Mouse (Mus musculus) inflammation-experienced regulatory T-cells, adult 6 months (primary cell): ENCODE data around the gene Smarcd2. TPM values are rescaled to one million over a fixed set of nuclear protein-coding genes. Genes with fewer than 3 reads are reported as not detected.
"Not testable (repeated sequence)": the region's sequence is repeated elsewhere in the genome, so short reads cannot be mapped to it uniquely, and the experiment has no call there.

ENCODE experiments used
- ATAC-seq: one replicate; pipeline ENCODE4 v1.8.0; 2017
- polyA plus RNA-seq, 3 experiments: library from polyadenylated mRNA; unstranded; fragments of 100-300 nt; shearing (Covaris generic); gene quantifications; one replicate each; pipeline ENCODE4 v1.2.1; 2017

Gene Smarcd2
- polyA plus RNA-seq, 3 experiments from 2014 or later, result 16.2 to 24.9 (median 23.1) TPM

DNA sequence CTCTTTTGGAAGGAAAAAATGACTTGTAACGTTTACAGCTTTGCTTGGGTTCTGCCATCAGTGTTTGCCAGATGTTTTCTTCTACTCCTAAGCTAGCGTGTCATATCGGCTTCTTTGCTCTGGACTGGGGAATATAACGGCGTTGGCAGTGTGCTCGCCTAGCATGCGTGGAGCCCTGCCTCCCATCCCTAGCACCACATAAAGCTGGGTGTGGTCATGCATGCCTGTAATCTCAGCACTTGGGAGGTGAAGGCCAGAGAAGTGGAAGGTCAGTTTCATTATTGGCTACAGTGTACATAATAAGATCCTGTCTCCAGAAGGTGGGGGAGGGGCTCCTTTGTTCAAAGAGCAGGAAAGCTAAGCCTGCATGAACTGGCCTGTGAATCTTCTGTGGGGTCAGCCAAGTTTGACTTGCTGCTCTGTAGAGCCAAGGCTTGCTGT, 2.2 kb upstream of the Smarcd2 start:
- no peak for ATAC-seq

DNA sequence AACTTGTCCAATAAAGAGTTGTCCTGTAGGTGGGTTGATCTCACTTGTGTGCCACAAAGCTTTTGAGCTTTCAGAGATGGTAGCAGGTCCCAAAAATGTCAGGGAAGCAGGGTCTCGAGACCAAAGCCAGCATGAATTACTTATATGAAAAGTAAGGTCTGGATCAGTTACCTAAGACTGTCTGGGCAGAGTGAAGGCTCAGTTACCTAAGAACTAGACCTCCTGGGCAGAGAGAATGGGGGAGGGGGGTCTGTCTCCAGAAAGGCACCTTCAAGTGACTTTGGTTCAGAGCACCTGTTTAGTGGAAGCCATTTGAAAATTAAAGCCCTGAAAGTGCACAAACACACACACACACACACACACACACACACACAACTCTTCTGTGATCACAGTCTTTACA, 1.6 kb upstream of the Smarcd2 start:
- no peak for ATAC-seq

DNA sequence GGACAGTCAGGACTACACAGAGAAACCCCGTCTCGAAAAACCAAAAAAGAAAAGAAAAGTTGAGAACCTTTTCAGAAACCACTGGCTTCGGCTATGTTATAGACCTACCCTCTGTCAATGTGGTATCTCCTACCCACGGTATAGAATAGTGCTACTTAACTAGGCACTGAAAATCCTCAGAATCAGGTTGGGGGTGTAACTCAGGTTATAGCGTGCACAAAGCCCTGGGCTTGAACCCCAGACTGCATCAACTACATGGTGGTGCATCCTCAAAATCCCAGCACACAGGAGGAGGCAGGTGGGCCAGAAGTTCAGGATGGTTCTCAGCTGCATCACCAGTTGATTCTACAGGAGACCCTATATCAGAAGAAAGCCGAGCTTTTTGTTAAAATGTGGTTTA, 1.0 kb upstream of the Smarcd2 start:
- no peak for ATAC-seq

DNA sequence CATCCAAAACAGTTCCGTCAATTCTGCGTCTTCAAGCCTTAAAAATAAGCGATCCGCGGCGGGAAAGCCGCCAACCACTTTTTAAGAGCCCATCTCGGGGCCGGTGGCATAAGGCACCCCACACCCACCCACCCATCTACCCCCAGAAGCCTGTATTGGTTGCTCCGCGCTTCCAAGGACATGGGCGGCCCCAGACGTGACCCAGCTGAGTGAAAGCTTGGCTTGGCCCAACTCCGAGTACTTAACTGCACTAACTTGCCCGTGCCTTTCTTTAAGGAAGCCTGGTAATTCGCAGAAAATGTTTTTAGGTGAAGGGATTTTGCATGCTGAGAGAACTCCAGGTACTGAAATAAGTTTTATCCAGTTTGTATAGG, 526 bp upstream of the Smarcd2 start:
- ATAC-seq, result no peak

DNA sequence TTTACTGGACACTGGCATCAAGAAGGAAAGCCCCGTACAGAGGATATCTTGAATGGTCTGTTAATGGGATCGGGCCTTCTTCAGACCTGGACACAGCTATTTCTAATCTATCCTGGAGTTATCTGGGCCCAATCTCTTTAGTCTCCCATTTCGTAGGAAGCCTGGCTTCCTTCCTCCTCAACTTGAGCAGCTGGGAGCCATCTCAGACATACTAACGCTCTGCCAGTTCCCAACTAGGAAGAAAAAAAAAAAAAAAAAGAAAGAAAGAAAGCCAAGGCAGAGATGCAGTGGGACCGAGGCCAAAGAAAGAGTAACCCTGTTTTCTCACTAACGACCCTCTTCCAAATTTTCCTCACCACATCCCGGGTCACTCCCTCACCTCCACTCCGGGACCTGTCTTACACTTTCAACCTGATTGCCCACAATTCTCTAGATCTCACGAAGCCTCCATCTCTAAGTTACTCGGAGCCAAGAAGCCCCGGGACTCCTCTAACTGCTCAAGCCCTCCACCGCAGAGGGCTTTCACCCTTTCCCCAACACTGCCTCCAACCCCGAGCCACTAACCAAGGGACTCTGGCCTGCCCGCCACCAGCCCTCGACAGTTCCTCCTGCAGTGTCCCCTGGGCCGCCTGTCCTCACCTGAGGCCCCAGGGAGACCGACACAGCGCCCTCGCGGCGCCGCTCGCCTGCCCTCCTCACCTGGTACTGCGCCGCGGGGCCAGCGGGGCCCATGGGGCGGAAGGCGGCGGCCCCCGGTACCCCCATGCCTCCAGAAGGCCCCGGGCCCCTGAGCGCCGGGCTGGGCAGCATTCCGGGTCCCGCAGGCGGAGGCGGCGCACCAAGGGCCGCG, 753 bp downstream of the Smarcd2 start:
- ATAC-seq, result no peak

DNA sequence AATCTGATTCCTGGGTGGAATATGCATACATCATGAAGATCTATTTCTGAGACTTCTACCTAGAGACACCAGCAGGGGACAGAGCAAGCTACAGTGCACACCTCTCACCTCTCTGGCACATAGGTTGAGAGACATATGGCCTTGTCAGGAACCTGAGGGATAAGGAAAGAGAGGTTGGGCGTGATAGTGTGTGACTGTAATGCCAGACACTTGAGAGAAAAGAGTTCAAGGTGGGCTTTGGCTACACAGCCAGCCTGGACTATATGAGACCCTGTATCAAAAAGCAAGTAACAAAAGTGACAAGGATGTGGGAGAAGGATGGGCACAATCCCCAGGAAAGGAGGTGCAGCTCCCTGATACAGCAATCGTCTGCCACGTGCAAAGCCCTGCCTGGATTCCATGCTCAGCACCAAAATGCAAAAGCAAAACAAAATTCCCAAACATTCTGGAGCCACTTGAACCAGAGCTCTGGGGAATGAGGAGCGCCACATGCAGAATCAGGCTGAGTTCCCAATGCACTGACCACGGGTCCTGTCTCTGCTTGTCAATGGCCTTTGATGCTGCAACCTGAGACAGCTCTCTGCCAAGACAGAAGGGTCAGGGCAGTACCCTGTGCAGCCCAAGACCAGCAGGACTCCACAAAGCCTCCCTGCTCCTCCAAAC, 1.5 kb downstream of the Smarcd2 start:
- no peak for ATAC-seq

DNA sequence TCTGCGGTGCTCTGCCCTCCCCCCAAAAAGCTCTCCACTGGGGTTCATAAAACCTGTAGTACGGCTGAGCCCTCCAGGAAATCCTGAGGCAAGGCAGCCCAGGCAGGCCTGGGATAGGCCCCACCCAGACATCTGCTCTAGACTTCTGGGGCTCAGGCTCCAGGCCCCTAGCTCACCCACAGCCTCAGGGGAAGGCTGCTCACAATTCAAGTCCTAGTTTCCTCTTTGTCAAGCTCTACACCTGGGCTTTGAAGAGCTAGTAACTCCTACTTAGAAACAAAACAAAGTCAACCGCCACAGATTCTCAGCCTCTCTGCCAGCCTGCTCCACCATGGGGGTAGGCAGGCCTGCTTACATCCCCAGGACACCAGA, 3.7 kb downstream of the Smarcd2 start:
- no peak for ATAC-seq

DNA sequence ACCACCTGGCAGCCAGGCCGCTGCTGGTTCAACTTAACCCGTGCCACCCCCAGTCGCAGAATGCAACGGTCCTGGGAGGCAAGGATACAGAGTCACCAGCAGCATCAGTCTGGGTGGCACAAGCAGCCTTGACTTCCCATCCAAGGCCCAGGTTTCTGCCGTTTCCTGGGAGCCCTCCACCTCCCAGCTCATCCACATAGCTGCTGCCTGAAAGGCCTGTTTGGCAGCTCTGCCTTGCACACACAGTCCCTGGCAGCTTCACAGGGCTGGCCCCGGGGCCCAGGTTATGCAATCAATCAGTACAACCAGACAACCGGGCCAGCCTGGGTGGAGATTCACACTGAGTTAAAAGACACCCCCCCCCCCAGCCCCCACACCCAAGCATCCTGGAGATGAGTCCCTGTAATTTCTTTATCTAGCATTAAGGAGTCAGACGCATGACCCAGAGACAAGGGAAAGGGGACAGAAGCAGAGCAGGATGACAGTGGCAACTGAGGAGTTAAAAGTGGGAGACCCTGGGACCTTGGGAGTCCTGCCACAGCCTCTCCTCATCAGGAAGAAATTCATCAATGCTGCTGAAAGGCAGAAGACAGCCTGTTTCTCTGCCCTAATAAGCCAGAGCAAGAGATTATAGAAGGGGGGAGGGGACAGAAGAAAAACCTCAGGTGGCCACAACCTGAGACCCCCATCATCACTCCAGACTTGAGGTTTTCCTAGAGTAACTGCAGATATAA, 4.3 kb downstream of the Smarcd2 start:
- ATAC-seq, result no peak

DNA sequence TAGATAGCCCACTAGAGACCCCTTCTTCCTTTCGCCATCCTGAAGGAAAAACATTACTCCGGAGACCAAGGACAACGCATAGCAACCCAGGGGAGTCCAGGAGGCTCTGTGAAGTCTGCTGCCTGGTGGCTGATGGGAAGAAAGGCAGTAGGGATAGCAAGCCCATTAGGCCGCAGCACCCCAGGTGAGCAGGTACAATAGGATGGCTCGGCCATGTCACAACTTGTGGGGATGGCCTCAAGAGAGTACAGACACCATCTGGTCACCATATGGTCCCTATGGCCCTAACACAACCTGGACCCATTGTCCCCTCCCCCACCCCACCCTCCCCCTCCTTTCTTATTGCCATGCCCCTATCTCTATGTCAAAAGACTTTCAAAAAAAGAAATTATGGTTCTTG, 4.9 kb downstream of the Smarcd2 start:
- ATAC-seq, result no peak

DNA sequence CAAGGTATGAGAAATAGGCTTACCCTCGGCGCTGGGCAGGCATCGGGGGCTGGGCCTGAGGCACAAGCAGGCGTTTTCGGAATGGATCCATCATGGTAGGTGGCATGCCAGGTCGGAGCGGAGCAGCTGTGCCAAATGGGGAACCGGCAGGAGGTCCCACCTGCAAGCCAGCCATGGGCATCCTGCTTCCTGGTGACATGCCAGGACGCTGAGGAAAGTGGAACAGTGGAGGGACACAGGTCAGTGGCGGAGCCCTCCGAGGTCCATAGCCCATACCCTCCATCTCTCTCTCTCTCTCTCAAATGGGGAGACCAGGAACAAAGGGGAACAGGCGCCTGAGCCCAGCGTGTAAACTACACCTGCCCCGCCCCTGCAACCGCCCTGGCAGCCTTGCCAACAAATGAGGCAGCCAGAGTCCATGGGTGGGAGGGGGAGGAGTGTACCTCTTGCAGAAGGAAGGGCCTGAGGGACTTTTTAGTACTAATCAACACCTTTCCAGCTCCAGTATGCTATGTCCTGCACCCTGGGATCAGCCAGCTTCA, 5.4 kb downstream of the Smarcd2 start:
- no peak for ATAC-seq

DNA sequence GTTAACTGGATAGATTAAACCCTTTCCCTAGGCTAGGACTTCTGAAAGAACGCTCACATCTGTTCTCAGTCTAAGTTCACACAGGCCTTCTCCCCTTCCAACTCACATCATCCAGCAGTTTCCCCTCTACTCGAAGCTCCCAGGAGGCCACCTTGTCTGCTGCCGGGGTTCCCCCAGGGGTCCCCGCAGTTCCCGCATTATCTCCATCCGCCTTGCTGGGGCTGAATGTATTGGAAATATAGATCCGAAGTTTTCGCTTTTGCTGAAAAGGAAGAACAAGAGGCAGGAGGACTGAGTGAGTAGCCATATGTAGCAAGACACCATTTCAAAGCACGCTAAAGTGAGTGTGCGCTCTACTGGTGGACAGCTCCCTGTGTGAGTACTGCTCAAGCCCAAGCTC, 6.3 kb downstream of the Smarcd2 start:
- ATAC-seq, result no peak

DNA sequence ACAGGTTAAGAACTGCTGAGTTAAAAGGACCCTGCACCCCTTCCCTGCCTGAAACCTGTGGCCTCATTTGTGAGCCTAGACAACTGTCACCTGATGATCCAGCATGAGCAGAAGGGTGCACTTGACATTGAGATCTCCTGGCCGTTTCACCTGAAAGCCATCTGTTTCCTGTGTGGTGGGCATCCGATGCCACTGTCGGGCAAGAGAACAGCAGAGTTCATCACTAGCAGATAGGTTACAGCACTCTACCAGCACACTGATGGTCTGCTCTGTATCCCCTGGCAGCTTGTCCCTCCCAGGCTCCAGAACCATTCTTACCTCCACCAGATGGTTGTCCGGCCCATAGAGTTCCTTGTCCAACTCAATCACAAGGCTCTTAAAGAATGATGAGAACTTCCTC, 7.2 kb downstream of the Smarcd2 start:
- no peak for ATAC-seq

DNA sequence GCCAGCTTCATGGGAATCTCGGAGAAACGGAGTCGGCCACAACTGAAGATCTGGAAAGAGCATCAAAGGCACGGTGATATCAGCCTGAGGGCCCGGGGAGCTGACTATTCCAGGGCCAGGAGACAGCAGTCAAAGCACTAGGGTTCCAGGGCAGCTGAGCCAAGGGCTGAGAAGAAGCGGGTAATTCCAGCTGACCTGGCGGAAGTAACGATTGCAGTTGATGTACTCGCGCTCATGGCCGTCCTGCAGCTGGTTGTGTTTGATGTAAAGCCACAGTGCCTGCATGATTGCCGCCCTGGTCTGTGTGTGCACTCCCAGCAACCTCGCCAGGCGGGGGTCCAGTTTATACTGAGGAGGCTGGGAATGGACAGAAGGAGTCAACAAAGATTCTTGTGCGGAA, 7.8 kb downstream of the Smarcd2 start:
- ATAC-seq, result no peak

DNA sequence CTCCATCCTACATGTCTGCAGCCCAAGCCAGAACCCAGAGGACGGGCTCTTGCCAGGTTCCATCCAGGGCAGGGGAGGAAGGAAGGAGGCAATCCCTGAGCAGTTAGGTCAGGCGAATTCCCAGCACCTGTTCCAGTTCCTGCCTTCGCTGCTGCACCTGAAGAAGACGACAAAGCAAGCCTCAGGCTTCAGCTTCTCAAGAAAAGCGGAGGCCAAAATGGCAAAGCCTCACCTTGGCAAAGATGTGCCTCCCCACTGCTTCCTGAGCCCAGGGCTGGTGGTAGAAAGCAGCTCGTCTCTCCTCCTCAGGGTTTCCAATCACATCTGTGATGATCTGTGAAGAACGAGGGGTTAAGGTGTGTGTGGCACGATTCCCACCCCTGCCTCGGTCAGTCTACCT, 8.8 kb downstream of the Smarcd2 start:
- ATAC-seq, result no peak

DNA sequence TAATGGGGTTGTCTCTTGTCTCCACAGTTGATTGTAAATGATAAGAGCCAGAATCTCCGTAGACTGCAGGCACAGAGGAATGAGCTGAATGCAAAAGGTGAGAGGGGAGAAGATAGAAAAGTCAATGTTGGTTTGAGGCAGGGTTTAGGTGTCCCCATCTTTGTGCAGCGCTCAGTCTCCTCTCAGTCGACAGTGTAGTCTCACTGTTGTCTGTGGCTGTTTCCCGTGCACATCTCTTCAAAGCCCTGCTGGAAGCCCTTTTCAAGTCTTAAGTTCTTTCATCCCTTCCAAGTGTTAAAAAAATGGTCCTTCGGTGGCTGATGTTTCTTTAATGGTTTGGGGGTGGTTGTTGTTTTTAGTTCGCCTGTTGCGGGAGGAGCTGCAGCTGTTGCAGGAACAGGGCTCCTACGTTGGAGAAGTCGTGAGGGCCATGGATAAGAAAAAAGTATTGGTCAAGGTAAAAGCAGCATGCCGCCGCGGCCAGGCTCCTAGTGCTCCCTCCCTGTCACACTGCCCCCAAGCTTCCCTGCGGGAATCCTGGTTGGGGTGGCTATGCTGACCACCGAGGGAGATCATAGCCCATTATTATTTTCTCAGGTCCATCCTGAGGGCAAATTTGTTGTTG, 11.8 kb downstream of the Smarcd2 start:
- ATAC-seq, result no peak

DNA sequence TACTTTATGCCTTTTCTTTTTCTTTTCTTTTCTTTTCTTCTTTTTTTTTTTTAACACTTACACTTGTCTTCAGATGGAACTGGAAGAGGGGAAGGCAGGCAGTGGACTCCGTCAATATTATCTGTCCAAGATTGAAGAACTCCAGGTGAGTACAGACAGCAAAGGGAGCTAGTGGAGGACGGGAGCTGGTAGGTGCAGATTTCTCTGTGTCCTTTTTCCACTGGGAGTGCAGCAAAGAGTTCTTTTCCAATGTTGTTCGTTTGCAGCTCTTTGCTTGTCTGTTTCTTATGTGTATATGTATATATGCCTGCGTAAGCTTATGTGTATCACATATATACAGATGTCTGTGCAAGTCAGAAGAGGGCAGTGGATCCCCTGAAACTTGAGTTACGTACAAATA, 16.0 kb downstream of the Smarcd2 start:
- no peak for ATAC-seq

DNA sequence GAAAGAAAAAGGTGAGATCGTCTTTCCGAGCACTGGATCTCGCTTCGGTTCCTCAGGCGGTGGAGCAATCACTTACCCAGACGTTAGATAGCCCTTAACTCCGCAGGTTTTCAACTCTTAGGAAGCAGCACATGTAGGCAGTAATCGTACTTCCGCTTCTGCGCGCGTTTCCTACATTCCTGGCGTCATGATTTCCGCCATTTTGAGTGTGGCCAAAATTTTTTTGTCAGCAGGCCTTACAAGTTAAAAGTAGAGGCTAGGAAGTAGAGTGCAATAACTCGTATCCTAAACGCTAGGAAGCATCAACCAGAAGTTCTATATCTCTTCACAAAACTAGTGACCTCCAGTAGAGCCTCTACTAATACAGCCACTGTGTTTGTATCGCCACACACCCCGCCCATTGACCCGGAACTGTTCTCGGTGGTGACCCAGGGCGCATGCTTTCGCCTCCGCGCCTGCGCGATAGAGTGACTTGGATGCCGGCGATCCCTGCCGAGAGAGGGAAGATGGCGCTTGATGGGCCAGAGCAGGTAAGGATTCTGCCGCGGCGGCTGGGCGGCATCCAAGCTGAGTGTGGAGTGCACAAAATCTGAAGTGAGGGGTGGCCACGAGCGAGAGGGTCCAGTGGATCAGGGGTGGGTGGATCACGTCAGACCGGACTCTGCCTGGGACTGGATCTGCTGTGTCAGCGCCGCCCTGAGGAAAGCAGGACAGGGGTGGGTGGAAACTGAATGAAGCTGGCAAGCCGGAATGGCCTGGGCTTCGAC, 16.9 kb downstream of the Smarcd2 start, which contains the start of the genes Ftsj3 and Psmc5:
Gene Ftsj3, minus strand, starts transcription at position 395 of the 767 bp plus-strand sequence.
Gene Psmc5, plus strand, starts transcription at position 470 of the 767 bp plus-strand sequence.
- peak; percentile 88 for ATAC-seq

DNA sequence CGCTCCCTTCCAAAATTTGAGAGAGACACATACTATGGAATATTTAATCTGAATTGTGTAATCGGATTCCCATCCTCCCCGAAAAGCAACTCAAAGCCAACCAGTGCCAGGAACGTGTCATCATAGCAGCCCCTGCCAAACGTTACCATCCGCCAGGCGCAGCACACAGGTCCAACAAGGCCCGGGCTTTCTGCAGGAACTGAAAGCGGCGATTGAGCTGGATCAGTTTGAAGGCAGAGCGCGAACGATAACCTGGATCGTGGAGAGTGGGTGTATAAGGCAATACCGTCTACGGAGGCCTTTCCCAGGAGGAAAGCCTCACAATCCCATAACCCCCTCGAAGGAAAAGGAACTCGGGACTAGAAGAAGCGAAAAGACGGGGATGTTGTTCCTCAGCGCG, 17.6 kb downstream of the Smarcd2 start:
- ATAC-seq, result no peak

DNA sequence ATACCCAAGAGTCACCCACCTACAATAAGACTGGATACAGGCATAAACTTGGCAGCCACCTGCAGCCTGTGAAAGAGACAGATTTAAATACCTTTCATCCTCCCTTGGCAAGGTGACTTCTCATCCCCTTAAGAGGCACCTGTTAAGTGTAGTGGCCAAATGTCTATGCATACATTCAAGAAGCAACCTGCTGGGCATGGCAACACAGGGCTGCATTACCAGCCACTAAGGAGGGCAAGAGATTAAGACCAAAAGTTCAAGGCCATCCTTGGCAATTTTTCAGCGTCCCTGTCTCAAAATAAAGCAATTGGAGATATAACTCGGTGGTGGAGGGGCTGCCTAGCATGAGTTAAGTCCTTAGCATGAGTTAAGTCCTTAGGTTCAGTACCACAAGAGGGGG, 18.0 kb downstream of the Smarcd2 start:
- ATAC-seq, result no peak

DNA sequence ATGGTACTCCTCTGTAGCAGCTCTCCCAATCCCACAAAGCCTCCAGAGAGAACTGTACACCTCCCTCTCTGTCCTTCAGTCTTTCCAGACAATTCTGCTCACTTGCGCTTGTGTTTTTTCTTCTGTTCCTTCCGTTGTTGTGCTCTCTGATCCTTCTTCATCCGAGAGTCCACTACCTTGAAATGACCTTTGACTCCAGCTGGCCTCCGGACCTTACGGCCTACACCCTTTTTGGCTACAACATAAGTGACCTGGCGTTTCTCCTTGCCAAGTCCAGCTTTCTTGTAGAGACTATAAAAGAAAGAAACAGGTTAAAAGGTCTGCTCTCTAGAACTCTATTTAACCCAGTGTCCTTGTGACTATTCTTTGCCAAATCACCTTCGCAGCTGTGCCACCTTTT, 23.4 kb downstream of the Smarcd2 start:
- no peak for ATAC-seq

DNA sequence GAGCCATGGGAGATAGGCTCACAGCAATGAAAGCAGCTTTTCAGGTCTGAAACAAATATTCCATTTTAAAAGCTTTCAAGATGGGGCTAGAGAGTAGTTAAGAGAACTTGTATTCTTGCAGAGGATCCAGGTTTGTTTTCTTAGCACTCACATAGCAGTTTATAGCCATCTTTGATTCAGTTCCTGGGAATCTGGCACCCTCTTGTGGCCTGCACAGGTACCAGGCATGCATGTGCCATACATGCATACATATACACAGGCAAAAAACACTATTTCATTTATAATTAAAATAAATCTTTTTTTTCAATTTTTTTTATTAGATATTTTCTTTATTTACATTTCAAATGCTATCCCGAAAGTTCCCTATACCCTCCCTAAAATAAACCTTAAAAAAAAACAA, 25.9 kb downstream of the Smarcd2 start:
- ATAC-seq, result no peak

DNA sequence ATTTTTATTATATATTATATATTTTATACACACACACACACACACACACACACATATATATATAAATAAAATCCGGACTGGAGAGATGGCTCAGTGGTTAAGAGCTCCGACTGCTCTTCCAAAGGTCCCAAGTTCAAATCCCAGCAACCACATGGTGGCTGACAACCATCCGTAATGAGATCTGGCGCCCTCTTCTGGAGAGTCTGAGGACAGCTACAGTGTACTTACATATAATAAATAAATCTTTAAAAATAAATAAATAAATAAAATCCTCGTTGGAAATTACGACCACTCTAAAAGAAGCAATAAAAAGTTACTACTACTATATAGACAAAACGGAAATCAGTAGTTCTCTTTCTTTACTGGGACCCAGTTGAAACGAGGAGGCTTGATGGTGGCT, 38.8 kb downstream of the Smarcd2 start:
- ATAC-seq, result not testable (repeated sequence)
